Mouse (Mus musculus) E14TG2a.4 (cell line): Measurements from ENCODE around the gene H2afx.

Experiments
- CTCF ChIP-seq: conservative IDR thresholded peaks from 2 replicates; pipeline ENCODE4 v1.5.1; 2014; ENCODE audit warnings: low read length
- NANOG ChIP-seq: IDR thresholded peaks from 2 replicates; pipeline ENCODE4 v1.6.1; 2014; ENCODE audit warnings: borderline replicate concordance, low read length, mixed read lengths

DNA sequence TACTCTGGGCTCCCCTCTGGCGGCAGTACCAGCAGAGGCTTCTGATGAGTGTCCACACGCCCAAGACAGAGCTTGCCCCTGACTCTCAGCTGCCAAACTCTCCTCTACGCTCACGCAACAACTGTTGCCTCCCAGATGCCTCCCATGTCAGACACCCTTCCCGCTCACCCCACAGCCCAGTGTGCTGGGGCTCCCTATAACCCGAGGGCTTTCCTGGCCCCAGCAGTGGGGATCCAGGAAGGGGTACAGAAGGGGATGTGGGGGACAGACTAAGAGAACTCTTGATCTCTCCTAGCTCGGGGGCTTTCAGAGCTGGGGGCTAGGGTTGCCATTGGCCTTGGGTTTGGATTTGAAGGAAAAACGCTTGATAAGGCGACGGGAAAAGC lies 23.8 kb upstream of the H2afx start:
- TF ChIP-seq CTCF (no peak), NANOG (no peak)
